Mouse (Mus musculus): ENCODE measurements around the gene Sdhd. TPM values are rescaled to one million over a fixed set of nuclear protein-coding genes. Genes with fewer than 3 reads are reported as not detected.

Gene Sdhd
- total RNA-seq (2014; rRNA removed; ENCODE audit: low replicate concordance) (980 and 992 TPM in 2 replicates), polyA plus RNA-seq (2015; fragmentation: Nextera tagmentation; extraction: Ambion mirVana) (1,236 and 1,240 TPM in 2 replicates)

- Histone ChIP-seq H3K36me3 (replicated peaks; ENCODE audit: control insufficient read depth, insufficient read depth, low read length) (peaks cover 42% of the 10 kb centered on the region), H3K27me3 (ENCODE audit: control insufficient read depth, insufficient read depth, low read length) (no peaks in the 10 kb centered on the region), H3K4me2 (ENCODE audit: low read depth, low read length) (peak within 1 kb of the TSS; percentile 96), H3K4me3 (ENCODE audit: low read depth, low read length) (peak within 1 kb of the TSS; percentile 73), H3K9me3 (replicated peaks; ENCODE audit: control insufficient read depth, low read length) (no peaks in the 10 kb centered on the region), H3K9ac (replicated peaks; ENCODE audit: low read depth, low read length) (peak within 1 kb of the TSS; percentile 76), H3K27ac (ENCODE audit: low read depth) (peak within 1 kb of the TSS; percentile 86), H3K4me1 (ENCODE audit: control insufficient read depth, insufficient read depth) (peaks cover 15% of the 10 kb centered on the region)
- ATAC-seq (ENCODE audit: insufficient read depth, low read depth) (peak; percentile 97), DNase-seq (ENCODE audit: low spot score) (peak; percentile 97)
- TF ChIP-seq CTCF (IDR thresholded peaks at IDR 0.05; ENCODE audit: low read depth) (no peak), EP300 (IDR thresholded peaks at IDR 0.05; ENCODE audit: low read depth) (no peak)
- under 1% methylated on average over 48 of the region's 48 CpGs for WGBS
Measured at GRCm38 (mm10) chr9:50603189-50603997, at the start of gene Sdhd, which contains the start of gene Timm8b. Sdhd (minus strand) TSS chr9:50603812. Timm8b (plus strand) TSS chr9:50603910.

DNA sequence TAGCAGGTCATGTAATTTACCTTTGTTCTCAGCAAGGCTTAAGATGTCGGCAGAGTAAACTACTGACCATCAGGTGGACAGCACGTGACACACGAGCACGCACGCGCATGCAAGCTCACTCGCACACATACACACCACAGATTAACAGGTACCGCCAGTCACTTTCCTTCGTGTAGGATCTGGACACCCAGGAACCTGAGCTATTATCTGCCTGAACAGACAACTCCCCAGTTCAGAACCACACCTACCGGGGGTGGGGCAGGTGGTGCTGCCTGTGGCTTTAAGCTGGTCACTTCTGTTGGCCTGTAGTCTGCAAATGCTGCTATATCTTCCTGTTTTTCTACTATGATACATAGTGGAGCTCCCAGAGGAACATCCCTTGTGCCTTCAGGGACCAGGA is 46.9 kb upstream of the Sdhd start:
- Histone ChIP-seq H3K4me1 (ENCODE audit: control insufficient read depth, insufficient read depth) (no peaks in the 10 kb centered on the region), H3K27me3 (ENCODE audit: control insufficient read depth, insufficient read depth, low read length) (no peaks in the 10 kb centered on the region), H3K27ac (ENCODE audit: low read depth) (no peak overlapping the region), H3K9ac (replicated peaks; ENCODE audit: low read depth, low read length) (no peak overlapping the region), H3K9me3 (replicated peaks; ENCODE audit: control insufficient read depth, low read length) (no peaks in the 10 kb centered on the region), H3K4me2 (ENCODE audit: low read depth, low read length) (no peak overlapping the region), H3K4me3 (ENCODE audit: low read depth, low read length) (no peak overlapping the region), H3K36me3 (replicated peaks; ENCODE audit: control insufficient read depth, insufficient read depth, low read length) (peaks cover 78% of the 10 kb centered on the region)
- WGBS = 96% methylated on average over 10 of the region's 10 CpGs
- ATAC-seq (ENCODE audit: insufficient read depth, low read depth) (no peak), DNase-seq (ENCODE audit: low spot score) (no peak)
- TF ChIP-seq CTCF (IDR thresholded peaks at IDR 0.05; ENCODE audit: low read depth) (no peak), EP300 (IDR thresholded peaks at IDR 0.05; ENCODE audit: low read depth) (no peak)

- Histone ChIP-seq H3K9me3 (replicated peaks; ENCODE audit: control insufficient read depth, low read length) (no peaks in the 10 kb centered on the region), H3K4me2 (ENCODE audit: low read depth, low read length) (no peak overlapping the region), H3K36me3 (replicated peaks; ENCODE audit: control insufficient read depth, insufficient read depth, low read length) (peaks cover 91% of the 10 kb centered on the region), H3K4me1 (ENCODE audit: control insufficient read depth, insufficient read depth) (no peaks in the 10 kb centered on the region), H3K4me3 (ENCODE audit: low read depth, low read length) (no peak overlapping the region), H3K9ac (replicated peaks; ENCODE audit: low read depth, low read length) (no peak overlapping the region), H3K27ac (ENCODE audit: low read depth) (no peak overlapping the region), H3K27me3 (ENCODE audit: control insufficient read depth, insufficient read depth, low read length) (no peaks in the 10 kb centered on the region)
- DNase-seq (ENCODE audit: low spot score) = no peak
- ATAC-seq (ENCODE audit: insufficient read depth, low read depth) = no peak
- WGBS = 82% methylated on average over 10 of the region's 10 CpGs
- TF ChIP-seq CTCF (IDR thresholded peaks at IDR 0.05; ENCODE audit: low read depth) (no peak), EP300 (IDR thresholded peaks at IDR 0.05; ENCODE audit: low read depth) (no peak)
Measured at GRCm38 (mm10) chr9:50646826-50647370, 43.3 kb upstream of the Sdhd start.

- Histone ChIP-seq H3K27me3 (ENCODE audit: control insufficient read depth, insufficient read depth, low read length) (no peaks in the 10 kb centered on the region), H3K9me3 (replicated peaks; ENCODE audit: control insufficient read depth, low read length) (no peaks in the 10 kb centered on the region), H3K4me1 (ENCODE audit: control insufficient read depth, insufficient read depth) (no peaks in the 10 kb centered on the region), H3K4me3 (ENCODE audit: low read depth, low read length) (no peak overlapping the region), H3K27ac (ENCODE audit: low read depth) (no peak overlapping the region), H3K9ac (replicated peaks; ENCODE audit: low read depth, low read length) (no peak overlapping the region), H3K36me3 (replicated peaks; ENCODE audit: control insufficient read depth, insufficient read depth, low read length) (peaks cover 60% of the 10 kb centered on the region), H3K4me2 (ENCODE audit: low read depth, low read length) (no peak overlapping the region)
- ATAC-seq (ENCODE audit: insufficient read depth, low read depth) = no peak
- no peak for DNase-seq (ENCODE audit: low spot score)
- no peak for TF ChIP-seq CTCF (IDR thresholded peaks at IDR 0.05; ENCODE audit: low read depth)
- no peak for TF ChIP-seq EP300 (IDR thresholded peaks at IDR 0.05; ENCODE audit: low read depth)
- 95% methylated on average over 11 of the region's 11 CpGs for WGBS
Measured at GRCm38 (mm10) chr9:50634270-50634669, 30.7 kb upstream of the Sdhd start.

DNA sequence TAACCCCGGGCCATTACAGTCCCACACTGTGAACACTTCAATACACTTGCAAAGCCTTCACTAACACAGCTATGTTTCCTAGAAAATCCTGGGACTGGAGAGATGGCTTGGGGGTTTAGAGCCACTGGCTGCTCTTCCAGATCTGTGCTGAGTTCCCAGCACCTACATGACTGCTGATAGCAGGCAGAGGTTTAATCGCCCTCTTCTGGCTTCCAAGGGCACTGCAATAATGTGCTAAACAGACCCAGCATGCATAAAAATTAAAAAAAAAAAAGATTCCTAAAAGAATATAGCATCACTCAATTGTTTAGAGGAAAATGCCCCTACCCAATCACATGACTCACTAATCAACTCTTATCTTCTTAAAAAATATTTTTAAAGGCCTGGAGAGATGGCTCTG is 29.4 kb upstream of the Sdhd start:
- DNase-seq (ENCODE audit: low spot score) (no peak), ATAC-seq (ENCODE audit: insufficient read depth, low read depth) (no peak)
- TF ChIP-seq EP300 (IDR thresholded peaks at IDR 0.05; ENCODE audit: low read depth) = no peak
- peak; percentile 6; the same call in 1 of the 2 replicates for TF ChIP-seq CTCF (IDR thresholded peaks at IDR 0.05; ENCODE audit: low read depth)
- 57% methylated on average over 2 of the region's 2 CpGs for WGBS
- Histone ChIP-seq H3K4me2 (ENCODE audit: low read depth, low read length) (no peak overlapping the region), H3K4me3 (ENCODE audit: low read depth, low read length) (no peak overlapping the region), H3K4me1 (ENCODE audit: control insufficient read depth, insufficient read depth) (no peaks in the 10 kb centered on the region), H3K36me3 (replicated peaks; ENCODE audit: control insufficient read depth, insufficient read depth, low read length) (peaks cover 48% of the 10 kb centered on the region), H3K9ac (replicated peaks; ENCODE audit: low read depth, low read length) (no peak overlapping the region), H3K9me3 (replicated peaks; ENCODE audit: control insufficient read depth, low read length) (no peaks in the 10 kb centered on the region), H3K27me3 (ENCODE audit: control insufficient read depth, insufficient read depth, low read length) (no peaks in the 10 kb centered on the region), H3K27ac (ENCODE audit: low read depth) (no peak overlapping the region)
